Mouse (Mus musculus): Measurements from ENCODE around the gene Kifc3. TPM values are rescaled to one million over a fixed set of nuclear protein-coding genes. Genes with fewer than 3 reads are reported as not detected.

Gene Kifc3
- polyA plus RNA-seq, 1 experiment from 2014 or later: 13.6 TPM

DNA sequence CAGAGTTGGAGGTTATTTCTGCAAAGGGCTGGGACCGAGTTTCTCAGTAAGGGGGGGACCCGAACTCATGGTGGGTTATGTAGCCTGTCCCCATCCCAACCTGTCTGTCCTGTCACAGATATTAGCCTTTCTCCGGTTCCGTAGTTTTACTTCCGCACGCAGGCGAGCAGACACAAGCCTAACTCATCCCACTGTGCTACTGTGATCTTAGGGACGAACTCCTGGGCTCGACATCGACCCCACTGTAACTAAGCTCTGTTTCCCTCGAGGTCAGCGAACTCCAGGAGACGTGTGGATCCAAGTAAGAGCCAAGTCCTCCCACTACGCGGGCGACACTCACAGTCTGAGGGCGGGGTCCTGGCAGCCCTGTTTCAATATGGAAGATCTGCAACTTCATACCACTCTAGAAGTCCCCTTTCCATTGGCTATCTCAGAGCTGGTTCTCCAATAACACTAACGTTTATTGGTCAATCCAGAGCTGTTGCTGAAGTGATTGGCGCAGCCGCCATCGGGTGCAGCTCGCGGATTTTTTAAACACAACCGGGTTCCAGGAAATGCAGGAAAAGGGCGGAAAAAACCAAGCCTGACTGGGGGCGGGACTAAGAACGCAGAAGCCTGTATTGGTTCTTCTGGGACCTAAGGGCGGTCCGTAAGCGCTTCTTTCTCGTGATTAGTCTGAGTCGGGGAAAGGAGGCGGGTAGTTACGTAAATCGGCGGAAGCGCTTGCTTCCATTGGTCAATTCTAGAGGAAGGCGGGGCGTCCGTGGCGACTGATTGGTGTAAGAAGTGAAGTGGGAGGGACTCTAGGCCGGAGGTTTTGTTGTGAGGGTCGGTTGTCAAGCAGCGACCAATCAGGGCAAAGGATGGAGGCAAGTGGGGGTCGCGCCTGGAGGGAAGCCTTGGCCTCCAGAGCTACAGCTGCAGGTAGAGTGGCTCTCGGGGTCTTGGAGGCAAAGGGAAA lies 122.0 kb downstream of the Kifc3 start, which contains the start of gene Katnb1:
Katnb1 (plus strand) TSS at position 806 of the 961 bp plus-strand sequence.
- peak; percentile 100 for DNase-seq (ENCODE audit: low spot score)
- Histone ChIP-seq H3K9ac (ENCODE audit: low read depth, low read length) (peak within 1 kb of the TSS; percentile 84), H3K36me3 (ENCODE audit: control insufficient read depth, insufficient read depth, low read length) (peaks cover 22% of the 10 kb centered on the region; the same call in 1 of the 2 replicates)

GRCm38 (mm10) chr8:95079305-95079704 lies 123.3 kb downstream of the Kifc3 start:
- Histone ChIP-seq H3K27me3 (replicated peaks; ENCODE audit: control insufficient read depth, insufficient read depth, low read length) (no peaks in the 10 kb centered on the region), H3K9me3 (ENCODE audit: control insufficient read depth, low read length) (no peaks in the 10 kb centered on the region), H3K4me2 (ENCODE audit: low read depth, low read length) (no peak overlapping the region), H3K4me1 (ENCODE audit: control insufficient read depth, insufficient read depth, low read length) (peaks cover 6% of the 10 kb centered on the region; the same call in 1 of the 2 replicates), H3K27ac (replicated peaks; ENCODE audit: low read depth, low read length) (no peak overlapping the region), H3K4me3 (ENCODE audit: low read depth, low read length) (no peak overlapping the region), H3K36me3 (ENCODE audit: control insufficient read depth, insufficient read depth, low read length) (peaks cover 9% of the 10 kb centered on the region; the same call in 1 of the 2 replicates), H3K9ac (ENCODE audit: low read depth, low read length) (no peak overlapping the region)
- 82% methylated on average over 4 of the region's 4 CpGs for WGBS
- DNase-seq (ENCODE audit: low spot score) (no peak), ATAC-seq (ENCODE audit: low read depth) (no peak)

More for the DNA sequence above, 122.0 kb downstream of the Kifc3 start, which contains the start of gene Katnb1:
- Histone ChIP-seq H3K4me1 (ENCODE audit: control insufficient read depth, insufficient read depth, low read length) (peaks cover 6% of the 10 kb centered on the region; the same call in 1 of the 2 replicates), H3K27ac (replicated peaks; ENCODE audit: low read depth, low read length) (peak within 1 kb of the TSS; percentile 72), H3K4me2 (ENCODE audit: low read depth, low read length) (peak within 1 kb of the TSS; percentile 85), H3K27me3 (replicated peaks; ENCODE audit: control insufficient read depth, insufficient read depth, low read length) (no peaks in the 10 kb centered on the region), H3K9me3 (ENCODE audit: control insufficient read depth, low read length) (no peaks in the 10 kb centered on the region), H3K4me3 (ENCODE audit: low read depth, low read length) (peak within 1 kb of the TSS; percentile 84)
- WGBS: under 1% methylated on average over 46 of the region's 47 CpGs
- peak; percentile 97 for ATAC-seq (ENCODE audit: low read depth)

GRCm38 (mm10) chr8:95078055-95078454 lies 124.6 kb downstream of the Kifc3 start:
- no peaks in the 10 kb centered on the region for H3K27me3 ChIP-seq (replicated peaks; ENCODE audit: control insufficient read depth, insufficient read depth, low read length)
- H3K4me1 ChIP-seq (ENCODE audit: control insufficient read depth, insufficient read depth, low read length): peaks cover 6% of the 10 kb centered on the region; the same call in 1 of the 2 replicates
- no peak for DNase-seq (ENCODE audit: low spot score)
- no peak overlapping the region for H3K9ac ChIP-seq (ENCODE audit: low read depth, low read length)
- no peak overlapping the region for H3K4me3 ChIP-seq (ENCODE audit: low read depth, low read length)
- H3K9me3 ChIP-seq (ENCODE audit: control insufficient read depth, low read length): no peaks in the 10 kb centered on the region
- no peak for ATAC-seq (ENCODE audit: low read depth)
- no peaks in the 10 kb centered on the region; the same call in 1 of the 2 replicates for H3K36me3 ChIP-seq (ENCODE audit: control insufficient read depth, insufficient read depth, low read length)
- no peak overlapping the region for H3K27ac ChIP-seq (replicated peaks; ENCODE audit: low read depth, low read length)
- H3K4me2 ChIP-seq (ENCODE audit: low read depth, low read length): no peak overlapping the region
- 90% methylated on average over 3 of the region's 3 CpGs for WGBS

- no peak for ATAC-seq (ENCODE audit: low read depth)
- Histone ChIP-seq H3K27ac (replicated peaks; ENCODE audit: low read depth, low read length) (no peak overlapping the region), H3K4me2 (ENCODE audit: low read depth, low read length) (no peak overlapping the region), H3K4me1 (ENCODE audit: control insufficient read depth, insufficient read depth, low read length) (no peaks in the 10 kb centered on the region), H3K9me3 (ENCODE audit: control insufficient read depth, low read length) (no peaks in the 10 kb centered on the region), H3K9ac (ENCODE audit: low read depth, low read length) (no peak overlapping the region), H3K36me3 (ENCODE audit: control insufficient read depth, insufficient read depth, low read length) (no peaks in the 10 kb centered on the region), H3K27me3 (replicated peaks; ENCODE audit: control insufficient read depth, insufficient read depth, low read length) (no peaks in the 10 kb centered on the region), H3K4me3 (ENCODE audit: low read depth, low read length) (no peak overlapping the region)
- no peak for DNase-seq (ENCODE audit: low spot score)
- 77% methylated on average over 17 of the region's 17 CpGs for WGBS
These were observed 126.5 kb downstream of the Kifc3 start for GRCm38 (mm10) chr8:95076151-95076550.

- no peak overlapping the region for H3K9ac ChIP-seq (ENCODE audit: low read depth, low read length)
- no peaks in the 10 kb centered on the region for H3K9me3 ChIP-seq (ENCODE audit: control insufficient read depth, low read length)
- H3K27me3 ChIP-seq (replicated peaks; ENCODE audit: control insufficient read depth, insufficient read depth, low read length): no peaks in the 10 kb centered on the region
- ATAC-seq (ENCODE audit: low read depth) (no peak), DNase-seq (ENCODE audit: low spot score) (no peak)
- H3K4me3 ChIP-seq (ENCODE audit: low read depth, low read length): no peak overlapping the region
- H3K36me3 ChIP-seq (ENCODE audit: control insufficient read depth, insufficient read depth, low read length): no peaks in the 10 kb centered on the region
- no peak overlapping the region for H3K27ac ChIP-seq (replicated peaks; ENCODE audit: low read depth, low read length)
- no peaks in the 10 kb centered on the region for H3K4me1 ChIP-seq (ENCODE audit: control insufficient read depth, insufficient read depth, low read length)
- H3K4me2 ChIP-seq (ENCODE audit: low read depth, low read length): no peak overlapping the region
- WGBS: 72% methylated on average over 3 of the region's 3 CpGs
These were observed 127.1 kb downstream of the Kifc3 start for GRCm38 (mm10) chr8:95075504-95075903.

- Histone ChIP-seq H3K27me3 (replicated peaks; ENCODE audit: control insufficient read depth, insufficient read depth, low read length) (no peaks in the 10 kb centered on the region), H3K36me3 (ENCODE audit: control insufficient read depth, insufficient read depth, low read length) (no peaks in the 10 kb centered on the region), H3K4me3 (ENCODE audit: low read depth, low read length) (no peak overlapping the region), H3K4me2 (ENCODE audit: low read depth, low read length) (no peak overlapping the region), H3K27ac (replicated peaks; ENCODE audit: low read depth, low read length) (no peak overlapping the region), H3K4me1 (ENCODE audit: control insufficient read depth, insufficient read depth, low read length) (no peaks in the 10 kb centered on the region), H3K9ac (ENCODE audit: low read depth, low read length) (no peak overlapping the region), H3K9me3 (ENCODE audit: control insufficient read depth, low read length) (no peaks in the 10 kb centered on the region)
- DNase-seq (ENCODE audit: low spot score): peak; percentile 50
- no peak for ATAC-seq (ENCODE audit: low read depth)
- 45% methylated on average over 3 of the region's 3 CpGs for WGBS
These were observed 135.0 kb downstream of the Kifc3 start for GRCm38 (mm10) chr8:95067582-95067981.

GRCm38 (mm10) chr8:95064531-95064930 lies 138.1 kb downstream of the Kifc3 start:
- Histone ChIP-seq H3K36me3 (ENCODE audit: control insufficient read depth, insufficient read depth, low read length) (no peaks in the 10 kb centered on the region), H3K9ac (ENCODE audit: low read depth, low read length) (no peak overlapping the region), H3K4me2 (ENCODE audit: low read depth, low read length) (no peak overlapping the region), H3K9me3 (ENCODE audit: control insufficient read depth, low read length) (no peaks in the 10 kb centered on the region), H3K27me3 (replicated peaks; ENCODE audit: control insufficient read depth, insufficient read depth, low read length) (no peaks in the 10 kb centered on the region), H3K4me1 (ENCODE audit: control insufficient read depth, insufficient read depth, low read length) (no peaks in the 10 kb centered on the region), H3K4me3 (ENCODE audit: low read depth, low read length) (no peak overlapping the region), H3K27ac (replicated peaks; ENCODE audit: low read depth, low read length) (no peak overlapping the region)
- 97% methylated on average over 2 of the region's 2 CpGs for WGBS
- DNase-seq (ENCODE audit: low spot score): no peak
- ATAC-seq (ENCODE audit: low read depth): no peak

GRCm38 (mm10) chr8:95059812-95060533 lies 142.6 kb downstream of the Kifc3 start:
- Histone ChIP-seq H3K27ac (replicated peaks; ENCODE audit: low read depth, low read length) (no peak overlapping the region), H3K4me2 (ENCODE audit: low read depth, low read length) (no peak overlapping the region), H3K9me3 (ENCODE audit: control insufficient read depth, low read length) (no peaks in the 10 kb centered on the region), H3K36me3 (ENCODE audit: control insufficient read depth, insufficient read depth, low read length) (no peaks in the 10 kb centered on the region), H3K27me3 (replicated peaks; ENCODE audit: control insufficient read depth, insufficient read depth, low read length) (no peaks in the 10 kb centered on the region), H3K9ac (ENCODE audit: low read depth, low read length) (no peak overlapping the region), H3K4me1 (ENCODE audit: control insufficient read depth, insufficient read depth, low read length) (no peaks in the 10 kb centered on the region), H3K4me3 (ENCODE audit: low read depth, low read length) (no peak overlapping the region)
- ATAC-seq (ENCODE audit: low read depth) (no peak), DNase-seq (ENCODE audit: low spot score) (no peak)
- WGBS: 67% methylated on average over 6 of the region's 6 CpGs
